Mouse (Mus musculus): ENCODE results near the gene Robo3. TPM values are rescaled to one million over a fixed set of nuclear protein-coding genes. Genes with fewer than 3 reads are reported as not detected.

Robo3 gene
- polyA plus RNA-seq (2014; fragmentation: Nextera tagmentation; extraction: Ambion mirVana): 8.9 and 13.3 TPM in 2 replicates

GRCm38 (mm10) chr9:37432720-37433421, at the start of gene Robo3:
Gene Robo3 (minus strand): TSS chr9:37433246.
- Histone ChIP-seq H3K4me3 (replicated peaks; ENCODE audit: low read depth, low read length) (peak within 1 kb of the TSS; percentile 33), H3K9ac (replicated peaks; ENCODE audit: low read length) (peak within 1 kb of the TSS; percentile 20; the same call in 1 of the 2 replicates), H3K36me3 (ENCODE audit: control insufficient read depth, insufficient read depth, low read length) (no peaks in the 10 kb centered on the region), H3K4me1 (ENCODE audit: control insufficient read depth, insufficient read depth, low read length) (peaks cover 22% of the 10 kb centered on the region; the same call in 1 of the 2 replicates), H3K27me3 (ENCODE audit: control insufficient read depth, insufficient read depth, low read length) (peaks cover 71% of the 10 kb centered on the region), H3K27ac (replicated peaks; ENCODE audit: low read depth, low read length) (no peak within 1 kb of the TSS), H3K4me2 (ENCODE audit: low read length) (peak within 1 kb of the TSS; percentile 59), H3K9me3 (ENCODE audit: control insufficient read depth, low read length) (no peaks in the 10 kb centered on the region)
- DNase-seq (peak; percentile 40), ATAC-seq (ENCODE audit: low FRiP score, low TSS enrichment) (peak; percentile 19; the same call in 1 of the 2 replicates)
- 1% methylated on average over 39 of the region's 40 CpGs for WGBS

- Histone ChIP-seq H3K4me2 (ENCODE audit: low read length) (no peak overlapping the region), H3K4me1 (ENCODE audit: control insufficient read depth, insufficient read depth, low read length) (no peaks in the 10 kb centered on the region), H3K36me3 (ENCODE audit: control insufficient read depth, insufficient read depth, low read length) (no peaks in the 10 kb centered on the region), H3K27me3 (ENCODE audit: control insufficient read depth, insufficient read depth, low read length) (no peaks in the 10 kb centered on the region), H3K9me3 (ENCODE audit: control insufficient read depth, low read length) (no peaks in the 10 kb centered on the region), H3K9ac (replicated peaks; ENCODE audit: low read length) (no peak overlapping the region), H3K27ac (replicated peaks; ENCODE audit: low read depth, low read length) (no peak overlapping the region), H3K4me3 (replicated peaks; ENCODE audit: low read depth, low read length) (no peak overlapping the region)
- DNase-seq (no peak), ATAC-seq (ENCODE audit: low FRiP score, low TSS enrichment) (no peak)
- 91% methylated on average over 7 of the region's 7 CpGs for WGBS
Observed at GRCm38 (mm10) chr9:37474923-37475322, 41.9 kb upstream of the Robo3 start.

- Histone ChIP-seq H3K27me3 (ENCODE audit: control insufficient read depth, insufficient read depth, low read length) (no peaks in the 10 kb centered on the region), H3K9me3 (ENCODE audit: control insufficient read depth, low read length) (no peaks in the 10 kb centered on the region), H3K4me3 (replicated peaks; ENCODE audit: low read depth, low read length) (no peak overlapping the region), H3K4me2 (ENCODE audit: low read length) (no peak overlapping the region), H3K4me1 (ENCODE audit: control insufficient read depth, insufficient read depth, low read length) (no peaks in the 10 kb centered on the region), H3K27ac (replicated peaks; ENCODE audit: low read depth, low read length) (no peak overlapping the region), H3K36me3 (ENCODE audit: control insufficient read depth, insufficient read depth, low read length) (no peaks in the 10 kb centered on the region), H3K9ac (replicated peaks; ENCODE audit: low read length) (no peak overlapping the region)
- no peak for ATAC-seq (ENCODE audit: low FRiP score, low TSS enrichment)
- 72% methylated on average over 3 of the region's 3 CpGs for WGBS
- no peak for DNase-seq
Observed at GRCm38 (mm10) chr9:37473611-37474125, 40.6 kb upstream of the Robo3 start.

- no peak for ATAC-seq (ENCODE audit: low FRiP score, low TSS enrichment)
- H3K27ac ChIP-seq (replicated peaks; ENCODE audit: low read depth, low read length): no peak overlapping the region
- H3K4me1 ChIP-seq (ENCODE audit: control insufficient read depth, insufficient read depth, low read length): peaks cover 17% of the 10 kb centered on the region
- H3K36me3 ChIP-seq (ENCODE audit: control insufficient read depth, insufficient read depth, low read length): no peaks in the 10 kb centered on the region
- peak; percentile 87 for DNase-seq
- H3K9me3 ChIP-seq (ENCODE audit: control insufficient read depth, low read length): no peaks in the 10 kb centered on the region
- H3K4me3 ChIP-seq (replicated peaks; ENCODE audit: low read depth, low read length): no peak overlapping the region
- H3K4me2 ChIP-seq (ENCODE audit: low read length): 0 out of 2 replicates have a peak overlapping the region, but pooled peaks have one; percentile 15
- peaks cover 44% of the 10 kb centered on the region for H3K27me3 ChIP-seq (ENCODE audit: control insufficient read depth, insufficient read depth, low read length)
- no peak overlapping the region for H3K9ac ChIP-seq (replicated peaks; ENCODE audit: low read length)
- WGBS: 11% methylated on average over 7 of the region's 7 CpGs
Observed at GRCm38 (mm10) chr9:37462764-37463163, 29.7 kb upstream of the Robo3 start.

GRCm38 (mm10) chr9:37461571-37461970, 28.5 kb upstream of the Robo3 start:
- Histone ChIP-seq H3K9ac (replicated peaks; ENCODE audit: low read length) (no peak overlapping the region), H3K27ac (replicated peaks; ENCODE audit: low read depth, low read length) (no peak overlapping the region), H3K4me1 (ENCODE audit: control insufficient read depth, insufficient read depth, low read length) (peaks cover 28% of the 10 kb centered on the region), H3K4me3 (replicated peaks; ENCODE audit: low read depth, low read length) (no peak overlapping the region), H3K4me2 (ENCODE audit: low read length) (no peak overlapping the region), H3K9me3 (ENCODE audit: control insufficient read depth, low read length) (no peaks in the 10 kb centered on the region), H3K36me3 (ENCODE audit: control insufficient read depth, insufficient read depth, low read length) (no peaks in the 10 kb centered on the region), H3K27me3 (ENCODE audit: control insufficient read depth, insufficient read depth, low read length) (peaks cover 54% of the 10 kb centered on the region)
- DNase-seq: no peak
- 7% methylated on average over 3 of the region's 3 CpGs for WGBS
- ATAC-seq (ENCODE audit: low FRiP score, low TSS enrichment): no peak

GRCm38 (mm10) chr9:37460961-37461340, 27.9 kb upstream of the Robo3 start:
- ATAC-seq (ENCODE audit: low FRiP score, low TSS enrichment): no peak
- peaks cover 58% of the 10 kb centered on the region for H3K27me3 ChIP-seq (ENCODE audit: control insufficient read depth, insufficient read depth, low read length)
- H3K4me3 ChIP-seq (replicated peaks; ENCODE audit: low read depth, low read length): peak overlapping the region; percentile 59
- peak overlapping the region; percentile 96 for H3K4me2 ChIP-seq (ENCODE audit: low read length)
- H3K4me1 ChIP-seq (ENCODE audit: control insufficient read depth, insufficient read depth, low read length): peaks cover 32% of the 10 kb centered on the region
- no peaks in the 10 kb centered on the region for H3K36me3 ChIP-seq (ENCODE audit: control insufficient read depth, insufficient read depth, low read length)
- H3K9ac ChIP-seq (replicated peaks; ENCODE audit: low read length): peak overlapping the region; percentile 79
- H3K27ac ChIP-seq (replicated peaks; ENCODE audit: low read depth, low read length): peak overlapping the region; percentile 88; the same call in 1 of the 2 replicates
- 6% methylated on average over 5 of the region's 5 CpGs for WGBS
- DNase-seq: no peak
- no peaks in the 10 kb centered on the region for H3K9me3 ChIP-seq (ENCODE audit: control insufficient read depth, low read length)

GRCm38 (mm10) chr9:37460043-37460960, 27.3 kb upstream of the Robo3 start:
- DNase-seq: peak; percentile 79
- H3K27ac ChIP-seq (replicated peaks; ENCODE audit: low read depth, low read length): peak overlapping the region; percentile 88
- no peaks in the 10 kb centered on the region for H3K36me3 ChIP-seq (ENCODE audit: control insufficient read depth, insufficient read depth, low read length)
- peak overlapping the region; percentile 79 for H3K9ac ChIP-seq (replicated peaks; ENCODE audit: low read length)
- peaks cover 63% of the 10 kb centered on the region for H3K27me3 ChIP-seq (ENCODE audit: control insufficient read depth, insufficient read depth, low read length)
- peak overlapping the region; percentile 96 for H3K4me2 ChIP-seq (ENCODE audit: low read length)
- H3K9me3 ChIP-seq (ENCODE audit: control insufficient read depth, low read length): no peaks in the 10 kb centered on the region
- under 1% methylated on average over 81 of the region's 81 CpGs for WGBS
- H3K4me1 ChIP-seq (ENCODE audit: control insufficient read depth, insufficient read depth, low read length): peaks cover 37% of the 10 kb centered on the region
- H3K4me3 ChIP-seq (replicated peaks; ENCODE audit: low read depth, low read length): peak overlapping the region; percentile 59
- ATAC-seq (ENCODE audit: low FRiP score, low TSS enrichment): peak; percentile 55

- Histone ChIP-seq H3K9me3 (ENCODE audit: control insufficient read depth, low read length) (no peaks in the 10 kb centered on the region), H3K4me3 (replicated peaks; ENCODE audit: low read depth, low read length) (peak overlapping the region; percentile 59), H3K4me2 (ENCODE audit: low read length) (peak overlapping the region; percentile 96), H3K9ac (replicated peaks; ENCODE audit: low read length) (peak overlapping the region; percentile 79), H3K27ac (replicated peaks; ENCODE audit: low read depth, low read length) (peak overlapping the region; percentile 88), H3K27me3 (ENCODE audit: control insufficient read depth, insufficient read depth, low read length) (peaks cover 65% of the 10 kb centered on the region), H3K4me1 (ENCODE audit: control insufficient read depth, insufficient read depth, low read length) (peaks cover 44% of the 10 kb centered on the region), H3K36me3 (ENCODE audit: control insufficient read depth, insufficient read depth, low read length) (no peaks in the 10 kb centered on the region)
- under 1% methylated on average over 9 of the region's 9 CpGs for WGBS
- DNase-seq: no peak
- ATAC-seq (ENCODE audit: low FRiP score, low TSS enrichment): no peak
Observed at GRCm38 (mm10) chr9:37459665-37460042, 26.6 kb upstream of the Robo3 start.
